Mouse (Mus musculus): Measurements from ENCODE around the gene Stxbp3.

The Stxbp3 gene

GRCm38 (mm10) chr3:108762597-108763111, 77.7 kb downstream of the Stxbp3 start:
- peak; percentile 41 for DNase-seq (ENCODE audit: low spot score)

GRCm38 (mm10) chr3:108759566-108760420, 80.5 kb downstream of the Stxbp3 start:
- no peak for DNase-seq (ENCODE audit: low spot score)

- DNase-seq (ENCODE audit: low spot score), result no peak
Observed at GRCm38 (mm10) chr3:108757570-108757969, 82.8 kb downstream of the Stxbp3 start.

- no peak for DNase-seq (ENCODE audit: low spot score)
Observed at GRCm38 (mm10) chr3:108756131-108756530, 84.2 kb downstream of the Stxbp3 start.

GRCm38 (mm10) chr3:108755542-108755941, 84.8 kb downstream of the Stxbp3 start:
- no peak for DNase-seq (ENCODE audit: low spot score)

- no peak for DNase-seq (ENCODE audit: low spot score)
Observed at GRCm38 (mm10) chr3:108754541-108754940, 85.8 kb downstream of the Stxbp3 start.

GRCm38 (mm10) chr3:108751691-108752090, 88.6 kb downstream of the Stxbp3 start:
- no peak for DNase-seq (ENCODE audit: low spot score)

- no peak for DNase-seq (ENCODE audit: low spot score)
Observed at GRCm38 (mm10) chr3:108751061-108751460, 89.3 kb downstream of the Stxbp3 start.

GRCm38 (mm10) chr3:108744060-108744459, 96.3 kb downstream of the Stxbp3 start:
- DNase-seq (ENCODE audit: low spot score), result no peak
